Mouse (Mus musculus): Measurements from ENCODE around the gene Slc38a6.

GRCm38 (mm10) chr12:73344300-73344699 is 57.7 kb downstream of the Slc38a6 start:
- TF ChIP-seq POLR2A (IDR thresholded peaks at IDR 0.05; ENCODE audit: low read depth, low read length): no peak
- TF ChIP-seq CTCF (conservative IDR thresholded peaks at IDR 0.05; ENCODE audit: insufficient read depth, insufficient read length, low read depth, low read length): no peak

Measured in kidney, adult 2 months (tissue).